ENCODE assay signal across 8 mouse cellular contexts in genomic region chr17:87133823-87134222, GRCm38 (mm10). TPM values are rescaled to one million over a fixed set of nuclear protein-coding genes. Genes with fewer than 3 reads are reported as not detected.
DNase-seq lines count a peak whose midpoint lies in the region; ATAC-seq and TF ChIP-seq lines count a peak whose summit lies in the region.
"Had no signal": no experiment of that assay in that cellular context is flagged by ENCODE, and none has a peak within 500 bp of the region (broad histone marks: within the 10 kb centered on the region; RNA-seq: fewer than 3 reads in every experiment).

No protein-coding gene starts in this region.

- H3K27me3 ChIP-seq in hindbrain, postnatal 0 days (ENCODE audit: insufficient read depth, low read length), result no peaks in the 10 kb centered on the region
- H3K27me3 ChIP-seq in hindbrain, embryonic 13.5 days, result no peaks in the 10 kb centered on the region
- H3K27me3 ChIP-seq: heart, embryonic 15.5 days had no signal

- no peak for DNase-seq in hindbrain, postnatal 0 days (ENCODE audit: low spot score)
- peak; percentile 41 for DNase-seq in ES-E14 (ENCODE audit: low read depth, low spot score)
- DNase-seq in adrenal gland, postnatal 25 days, result peak; percentile 24
- DNase-seq in kidney, postnatal 25 days, result peak; percentile 28 to 48
- DNase-seq in MN1 (ENCODE audit: low spot score), result no peak

- WGBS in hindbrain, postnatal 0 days, result 65% methylated on average over 23 of the region's 23 CpGs
- WGBS in hindbrain, embryonic 13.5 days, result 70% methylated on average over 23 of the region's 23 CpGs

- 0 out of 2 replicates have a peak, but pooled peaks cover 13% of the 10 kb centered on the region for H3K36me3 ChIP-seq in hindbrain, postnatal 0 days (ENCODE audit: insufficient read depth, low read length)
- H3K36me3 ChIP-seq in hindbrain, embryonic 13.5 days, result peaks cover 16% of the 10 kb centered on the region
- H3K36me3 ChIP-seq in ES-E14 (ENCODE audit: control insufficient read depth, insufficient read depth, low read length, poor library complexity, severe bottlenecking), result peaks cover 4% of the 10 kb centered on the region; the same call in 1 of the 2 replicates

- no peaks in the 10 kb centered on the region for H3K4me1 ChIP-seq in hindbrain, postnatal 0 days (ENCODE audit: insufficient read depth, low read length)
- H3K4me1 ChIP-seq in hindbrain, embryonic 13.5 days (replicated peaks), result no peaks in the 10 kb centered on the region
- H3K4me1 ChIP-seq in ES-E14 (ENCODE audit: control insufficient read depth in 2 of 2, insufficient read depth in 2 of 2, low read length in 2 of 2, poor library complexity in 1 of 2), result no peaks in the 10 kb centered on the region; a peak in 1 of 4 replicates
- H3K4me1 ChIP-seq: heart, embryonic 15.5 days had no signal

- no peak overlapping the region for H3K4me3 ChIP-seq in hindbrain, postnatal 0 days (ENCODE audit: low read length)
- no peak overlapping the region for H3K4me3 ChIP-seq in hindbrain, embryonic 13.5 days
- H3K4me3 ChIP-seq in ES-E14 (ENCODE audit: insufficient read depth in 1 of 2, low read depth in 1 of 2, low read length in 2 of 2, poor library complexity in 1 of 2, severe bottlenecking in 1 of 2), result peak overlapping the region in 1 of 2 experiments; percentile 4; a peak in 2 of 4 replicates
- H3K4me3 ChIP-seq: heart, embryonic 15.5 days had no signal

- no peaks in the 10 kb centered on the region for H3K9me3 ChIP-seq in hindbrain, postnatal 0 days (ENCODE audit: low read length)
- H3K9me3 ChIP-seq in hindbrain, embryonic 13.5 days, result no peaks in the 10 kb centered on the region
- no peaks in the 10 kb centered on the region for H3K9me3 ChIP-seq in ES-E14 (ENCODE audit: control insufficient read depth, insufficient read depth, low read depth, low read length)
- H3K9me3 ChIP-seq: heart, embryonic 15.5 days had no signal

- no peak overlapping the region for H3K4me2 ChIP-seq in hindbrain, postnatal 0 days (ENCODE audit: low read depth, low read length)
- no peak overlapping the region for H3K4me2 ChIP-seq in hindbrain, embryonic 13.5 days
- H3K4me2 ChIP-seq: heart, embryonic 15.5 days had no signal

- in situ Hi-C loops in ES-E14 (cut with MboI; ENCODE audit: low sequenced_read_pairs in 2 of 2, unreplicated experiment in 2 of 2), result no loop called here

- no peak overlapping the region for H3K27ac ChIP-seq in hindbrain, postnatal 0 days
- H3K27ac ChIP-seq in hindbrain, embryonic 13.5 days, result no peak overlapping the region
- no peak overlapping the region for H3K27ac ChIP-seq in ES-E14 (ENCODE audit: insufficient read depth, low read depth, low read length, poor library complexity, severe bottlenecking)
- H3K27ac ChIP-seq: heart, embryonic 15.5 days had no signal

- ATAC-seq in hindbrain, postnatal 0 days, result no peak
- ATAC-seq in hindbrain, embryonic 13.5 days (ENCODE audit: low FRiP score), result no peak
- ATAC-seq in inflammation-experienced regulatory T-cells, adult 6 months, result no peak

- no peak overlapping the region for H3K9ac ChIP-seq in hindbrain, postnatal 0 days (replicated peaks; ENCODE audit: low read length)
- H3K9ac ChIP-seq in hindbrain, embryonic 13.5 days, result no peak overlapping the region
- no peak overlapping the region for H3K9ac ChIP-seq in ES-E14 (ENCODE audit: insufficient read depth, low read depth, low read length, poor library complexity, severe bottlenecking)
- H3K9ac ChIP-seq: heart, embryonic 15.5 days had no signal

- peak; percentile 24; the same call in 1 of the 2 replicates for TF ChIP-seq CTCF in hindbrain, postnatal 0 days (IDR thresholded peaks at IDR 0.05; ENCODE audit: low read depth)

TF ChIP-seq in ES-E14, 5 proteins besides CTCF, POLR2A, EP300 and RAD21:
- no peak for TF ChIP-seq ZC3H11A (IDR thresholded peaks at IDR 0.05; ENCODE audit: borderline replicate concordance, low read depth, low read length)

RNA-seq across cellular contexts. Expression of gene Socs5, which starts 26.3 kb away (rescaled TPM):
- 13.8 and 18.9 TPM in 2 replicates for total RNA-seq in hindbrain, postnatal 0 days (2014; rRNA removed)
- 12.3 and 13.7 TPM in 2 replicates for polyA plus RNA-seq in hindbrain, postnatal 0 days (2015; fragmentation: Nextera tagmentation; extraction: Ambion mirVana)
- polyA plus RNA-seq in hindbrain, embryonic 13.5 days (2015; fragmentation: Nextera tagmentation; extraction: Ambion mirVana), result 13.0 and 13.3 TPM in 2 replicates
- total RNA-seq in ES-E14 (2012; rRNA removed), result 4.0 and 7.4 TPM in 2 replicates
- total RNA-seq in adrenal gland, postnatal 25 days (2021), result 82.7 and 83.4 TPM in 2 replicates
- 10 to 100 TPM in 1 of 3 experiments, 1 to 10 TPM in 2; 4.7 to 10.5 (median 8.6) TPM for polyA plus RNA-seq in inflammation-experienced regulatory T-cells, adult 6 months (2017; shearing (Covaris generic))

Comparison
In these comparisons a context has a peak if more than half of its experiments do, and no peak if none do; other contexts are left out.
1. DNase-seq: peak in ES-E14 (single experiment), adrenal gland, postnatal 25 days (single experiment) and kidney, postnatal 25 days (2 of 2); none in hindbrain, postnatal 0 days (single experiment) and MN1 (single experiment).